Comparison of ENCODE assay signal across 21 mouse cellular contexts in genomic region chr12:75781995-75782394, GRCm38 (mm10).
"Had no signal": no experiment of that assay in that cellular context is flagged by ENCODE, and none has a peak within 500 bp of the region (broad histone marks: within the 10 kb centered on the region; RNA-seq: fewer than 3 reads in every experiment).

No protein-coding gene starts in this region.

- DNase-seq: kidney, adult 11 months; kidney, adult 9 months; kidney, postnatal 14 days; kidney, postnatal 4 days; layer of hippocampus, adult 9-11 months; lung, postnatal 10 days; lung, postnatal 4 days; retina, postnatal 1 day; thymus, adult 18-20 months; thymus, postnatal 36 days had no signal

- H3K36me3 ChIP-seq: intestine, embryonic 15.5 days; liver, embryonic 12.5 days; liver, embryonic 15.5 days; lung, embryonic 15.5 days; midbrain, embryonic 10.5 days; midbrain, embryonic 13.5 days; neural tube, embryonic 13.5 days had no signal

- H3K4me3 ChIP-seq: intestine, embryonic 15.5 days; left cerebral cortex, adult 2 months; liver, embryonic 12.5 days; liver, embryonic 15.5 days; lung, embryonic 15.5 days; megakaryocyte, embryonic 14.5 days; midbrain, embryonic 10.5 days; midbrain, embryonic 13.5 days; myocyte; neural tube, embryonic 13.5 days had no signal

- H3K9ac ChIP-seq: intestine, embryonic 15.5 days; liver, embryonic 12.5 days; liver, embryonic 15.5 days; lung, embryonic 15.5 days; midbrain, embryonic 13.5 days; neural tube, embryonic 13.5 days had no signal

- H3K9me3 ChIP-seq: intestine, embryonic 15.5 days; liver, embryonic 15.5 days; lung, embryonic 15.5 days; midbrain, embryonic 10.5 days; midbrain, embryonic 13.5 days had no signal

- H3K4me1 ChIP-seq: intestine, embryonic 15.5 days; liver, embryonic 12.5 days; lung, embryonic 15.5 days; midbrain, embryonic 10.5 days; midbrain, embryonic 13.5 days; neural tube, embryonic 13.5 days had no signal

- H3K4me2 ChIP-seq: intestine, embryonic 15.5 days; liver, embryonic 12.5 days; liver, embryonic 15.5 days; lung, embryonic 15.5 days; midbrain, embryonic 13.5 days; neural tube, embryonic 13.5 days had no signal

- ATAC-seq: intestine, embryonic 15.5 days; liver, embryonic 12.5 days; midbrain, embryonic 13.5 days; midbrain, embryonic 16.5 days had no signal

- H3K27me3 ChIP-seq: intestine, embryonic 15.5 days; liver, embryonic 12.5 days; liver, embryonic 15.5 days; lung, embryonic 15.5 days; midbrain, embryonic 13.5 days; neural tube, embryonic 13.5 days had no signal

- H3K27ac ChIP-seq: intestine, embryonic 15.5 days; left cerebral cortex, adult 2 months; liver, embryonic 12.5 days; liver, embryonic 15.5 days; lung, embryonic 15.5 days; midbrain, embryonic 10.5 days; midbrain, embryonic 13.5 days; neural tube, embryonic 13.5 days had no signal
